Mouse (Mus musculus) monocyte, adult 5-6 weeks (primary cell): ENCODE results near the gene Gm42420. TPM values are rescaled to one million over a fixed set of nuclear protein-coding genes. Genes with fewer than 3 reads are reported as not detected.

Source experiments
- ATAC-seq: fragments of 153-309, 156-312 bp; replicated peaks from 2 replicates; pipeline ENCODE4 v1.8.0; 2017; ENCODE audit warnings: mild to moderate bottlenecking; ENCODE audit not compliant: low TSS enrichment, insufficient number of reproducible peaks, severe bottlenecking, poor library complexity, low FRiP score
- total RNA-seq: library from RNA; stranded (forward); fragments of 200-1000, 200-491, 200-594 nt; gene quantifications from 3 replicates; pipeline ENCODE4 v1.2.3, GENCODE M21; 2017

Gm42420 gene
- total RNA-seq, 1 experiment from 2014 or later, result not detected

DNA sequence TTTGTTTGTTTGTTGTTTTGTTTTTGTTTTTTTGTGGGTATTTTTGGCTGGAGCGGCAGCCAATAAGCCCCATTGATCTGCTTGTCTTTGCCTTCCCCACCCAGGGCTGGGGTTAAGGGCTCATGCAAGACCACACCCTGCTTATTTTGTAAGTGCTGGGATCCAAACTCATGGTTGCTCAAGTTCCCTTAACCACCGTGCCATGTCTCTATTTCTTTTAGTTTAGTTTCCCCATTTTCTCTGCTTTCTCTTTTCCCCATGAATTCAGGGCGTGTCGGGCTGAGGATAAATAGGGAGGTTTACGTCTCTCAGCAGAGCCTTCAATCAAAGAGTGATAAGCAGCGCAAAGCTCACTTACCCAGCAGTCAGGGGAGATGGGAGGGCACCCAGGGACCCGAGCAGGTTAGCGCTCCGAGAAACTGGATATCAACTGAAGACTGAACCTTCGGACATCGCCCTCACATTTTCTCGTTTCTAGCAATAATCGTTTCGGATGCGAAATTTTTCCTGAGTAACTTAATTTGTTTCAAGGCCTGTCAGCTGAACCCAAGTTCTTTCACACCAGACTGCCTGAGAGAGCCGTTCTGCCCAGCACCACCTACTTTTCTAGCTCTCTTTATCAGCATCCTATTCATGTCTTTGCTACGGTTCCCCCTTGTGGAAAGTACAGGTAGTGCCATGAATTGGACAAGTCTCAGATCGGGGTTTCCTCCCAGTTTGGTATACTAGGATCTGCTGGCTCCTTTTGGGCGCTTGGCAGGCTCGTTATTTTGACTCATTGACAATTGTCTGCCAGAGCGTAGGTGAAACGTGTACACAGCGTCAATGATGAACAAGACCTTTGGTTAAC is 23.2 kb upstream of the Gm42420 start:
- peak; percentile 85 for ATAC-seq

- ATAC-seq, result peak; percentile 52; the same call in 1 of the 2 replicates
Observed at GRCm38 (mm10) chr6:39567528-39567927, 18.0 kb upstream of the Gm42420 start.

- no peak for ATAC-seq
Observed at GRCm38 (mm10) chr6:39570426-39570825, 15.1 kb upstream of the Gm42420 start.

- peak; percentile 90 for ATAC-seq
Observed at GRCm38 (mm10) chr6:39573791-39574554, 11.6 kb upstream of the Gm42420 start, which contains the start of gene Adck2. Adck2 (plus strand) TSS chr6:39573873.

GRCm38 (mm10) chr6:39574555-39574869 is 11.0 kb upstream of the Gm42420 start:
- ATAC-seq, result 0 out of 2 replicates have a peak, but pooled peaks have one; percentile 6

GRCm38 (mm10) chr6:39574951-39575350 is 10.6 kb upstream of the Gm42420 start:
- no peak for ATAC-seq

- no peak for ATAC-seq
Observed at GRCm38 (mm10) chr6:39579552-39579951, 6.0 kb upstream of the Gm42420 start.

DNA sequence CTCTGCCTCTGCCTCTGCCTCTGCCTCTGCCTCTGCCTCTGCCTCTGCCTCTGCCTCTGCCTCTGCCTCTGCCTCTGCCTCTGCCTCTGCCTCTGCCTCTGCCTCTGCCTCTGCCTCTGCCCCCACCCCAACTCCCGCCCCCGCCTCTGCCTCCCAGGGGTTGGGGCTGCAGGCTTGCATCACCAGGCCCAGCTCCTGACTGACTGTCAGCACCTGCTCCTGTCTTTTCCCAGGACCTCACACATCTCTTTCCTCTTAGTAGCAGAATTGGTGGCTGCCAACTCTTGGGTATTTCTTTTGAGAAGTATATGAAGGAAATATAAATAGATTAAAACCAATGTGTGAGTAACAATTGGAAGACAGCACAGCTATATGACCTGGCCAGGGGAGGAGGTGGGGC is 5.0 kb upstream of the Gm42420 start:
- no peak for ATAC-seq

GRCm38 (mm10) chr6:39581087-39581784 is 4.3 kb upstream of the Gm42420 start:
- no peak for ATAC-seq

DNA sequence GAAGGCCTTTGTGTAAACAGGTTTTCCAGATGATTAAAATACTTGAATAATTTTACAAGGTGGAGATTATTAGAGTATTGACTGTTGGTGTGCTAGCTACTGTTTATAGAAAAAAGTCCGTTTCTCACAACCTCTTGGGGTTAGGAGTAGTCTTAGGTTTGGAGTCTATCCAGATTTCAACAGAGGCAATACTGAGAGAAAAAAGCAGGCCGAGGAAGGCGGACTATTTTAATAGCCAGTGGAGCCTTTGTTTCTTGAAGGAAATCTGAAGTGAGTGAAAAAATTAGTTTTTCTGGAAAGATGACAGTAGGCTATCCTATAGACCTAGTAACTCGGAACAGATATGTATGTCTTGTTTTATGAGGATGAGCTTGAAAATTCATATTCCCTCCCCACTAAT is 5.9 kb downstream of the Gm42420 start:
- ATAC-seq, result no peak

DNA sequence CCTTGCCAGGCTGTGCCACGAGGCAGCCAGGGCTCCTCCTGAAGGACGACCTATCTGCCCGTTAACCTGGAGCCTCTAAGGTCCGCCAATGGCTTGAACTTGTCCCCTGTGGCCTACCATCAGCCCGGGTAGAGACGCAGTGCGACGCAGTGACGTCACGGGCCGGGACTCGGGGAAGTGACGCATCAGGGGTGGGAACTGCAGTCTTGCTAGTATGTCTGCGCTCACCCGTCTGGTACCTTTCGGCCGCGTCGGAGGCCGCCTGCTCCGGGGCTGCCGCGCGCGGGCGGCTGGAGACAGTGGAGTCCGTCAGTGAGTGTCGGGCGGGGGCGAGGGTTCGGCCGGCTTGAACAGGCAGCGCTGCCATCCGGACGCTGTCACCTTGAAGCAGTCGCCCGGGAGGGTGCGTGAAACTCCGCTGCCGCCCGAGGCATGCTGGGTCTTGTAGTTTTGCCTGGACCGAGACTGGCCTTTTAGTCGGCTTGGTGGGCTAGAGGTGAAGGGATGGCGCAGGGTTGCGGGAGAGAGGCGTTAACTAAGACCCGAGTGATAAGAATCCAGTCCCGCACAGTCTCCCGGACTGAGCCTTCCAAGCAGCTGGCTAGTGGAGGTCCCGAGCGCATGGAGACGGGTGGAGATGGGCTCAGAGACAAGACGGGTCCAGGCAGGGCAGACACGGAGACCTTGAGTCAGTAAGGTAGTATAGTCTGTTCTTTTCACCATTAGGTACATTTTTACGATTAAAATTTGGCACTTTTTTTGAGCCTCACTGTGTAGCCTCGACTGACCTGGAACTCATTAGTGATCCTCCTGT is 7.1 kb downstream of the Gm42420 start, which contains the start of gene Ndufb2:
Gene Ndufb2, plus strand, starts transcription at position 174 of the 814 bp plus-strand sequence.
- peak; percentile 99 for ATAC-seq

DNA sequence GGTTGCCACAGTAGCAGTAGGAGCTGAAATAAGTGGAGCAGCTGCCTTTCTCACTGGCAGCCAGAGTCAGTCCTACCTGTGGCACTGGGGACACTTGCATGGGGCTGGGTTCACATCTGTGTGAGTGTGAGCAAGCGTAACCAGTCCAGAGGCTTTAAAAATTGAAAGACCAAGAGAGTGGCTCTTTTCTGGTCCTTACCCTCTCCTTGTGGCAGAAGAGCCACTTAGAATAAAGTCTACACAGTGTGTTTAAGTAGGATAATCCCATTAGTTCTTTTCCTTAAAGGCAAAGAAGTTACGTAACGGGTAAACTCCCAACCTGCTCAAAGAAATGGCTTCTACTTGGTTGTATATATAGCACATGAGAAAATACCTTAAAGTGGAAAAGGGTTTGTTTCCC is 15.3 kb downstream of the Gm42420 start:
- no peak for ATAC-seq

- ATAC-seq, result no peak
Observed at GRCm38 (mm10) chr6:39601828-39602227, 16.3 kb downstream of the Gm42420 start.

DNA sequence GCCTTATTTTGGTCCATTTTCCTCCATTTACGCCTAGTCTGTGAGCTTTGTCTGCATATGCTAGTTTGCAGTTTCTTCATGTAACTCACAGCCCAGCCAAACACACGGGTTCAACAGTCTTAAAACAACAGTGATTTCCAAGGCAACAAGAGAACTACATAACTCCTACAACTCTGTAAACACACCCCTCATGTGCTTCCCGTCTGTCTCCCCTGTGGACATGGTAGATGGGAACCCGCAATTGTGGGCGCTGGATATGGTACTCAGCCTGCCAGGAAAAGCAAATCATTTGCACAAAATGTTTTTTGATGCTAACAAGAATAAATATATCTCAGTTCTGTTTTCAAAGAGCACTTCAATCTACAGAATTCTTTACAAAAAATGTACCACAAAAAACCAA is 19.0 kb downstream of the Gm42420 start:
- ATAC-seq, result no peak

GRCm38 (mm10) chr6:39606056-39606455 is 20.5 kb downstream of the Gm42420 start:
- no peak for ATAC-seq

- no peak for ATAC-seq
Observed at GRCm38 (mm10) chr6:39606862-39607261, 21.3 kb downstream of the Gm42420 start.

GRCm38 (mm10) chr6:39607365-39607764 is 21.8 kb downstream of the Gm42420 start:
- ATAC-seq, result no peak

- ATAC-seq, result no peak
Observed at GRCm38 (mm10) chr6:39610207-39610606, 24.7 kb downstream of the Gm42420 start.
